Comparison of ENCODE assay signal across 11 mouse cellular contexts in the genomic region with DNA sequence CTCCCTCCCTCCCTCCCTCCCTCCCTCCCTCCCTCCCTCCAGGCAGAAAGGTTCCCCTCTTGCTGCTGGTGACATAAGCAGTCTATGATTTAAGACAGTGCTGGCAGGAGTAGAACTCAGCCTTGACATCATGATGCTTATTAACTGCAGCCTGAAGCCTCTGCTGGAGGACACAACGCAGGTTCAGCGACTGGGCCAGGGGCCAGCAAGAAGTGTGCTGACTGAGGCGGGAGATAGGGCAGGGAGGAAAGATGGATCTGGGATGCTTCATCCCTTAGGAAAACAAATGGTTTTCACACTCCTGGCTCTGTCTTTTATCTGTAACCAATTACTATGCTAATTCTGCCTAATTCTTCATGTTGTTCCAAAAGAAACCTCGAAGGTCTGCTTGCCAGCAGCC.
DNase-seq lines count a peak whose midpoint lies in the region; ATAC-seq lines count a peak whose summit lies in the region.
"Had no signal": no experiment of that assay in that cellular context is flagged by ENCODE, and none has a peak within 500 bp of the region (broad histone marks: within the 10 kb centered on the region; RNA-seq: fewer than 3 reads in every experiment).

No protein-coding gene starts in this region.

- peak; percentile 27 to 50 for DNase-seq in cerebellum, postnatal 14 days
- DNase-seq in cerebellum, adult 9-11 months: no peak
- no peak for DNase-seq in kidney, adult 18-20 months
- DNase-seq in adrenal gland, adult 8-10 months: peak; percentile 66
- no peak for DNase-seq in gastrocnemius, adult 8-10 months (ENCODE audit: low spot score in 2 of 2)
- DNase-seq in thymus, adult 18-20 months: no peak
- DNase-seq: cerebellum, adult 8-10 months; thymus, postnatal 25 days had no signal

- H3K36me3 ChIP-seq in kidney, embryonic 14.5 days (ENCODE audit: control insufficient read depth, insufficient read depth, low read length): no peaks in the 10 kb centered on the region
- no peaks in the 10 kb centered on the region for H3K36me3 ChIP-seq in midbrain, embryonic 15.5 days (replicated peaks)
- H3K36me3 ChIP-seq: embryonic facial prominence, embryonic 15.5 days had no signal

- no peak overlapping the region for H3K27ac ChIP-seq in kidney, embryonic 14.5 days (ENCODE audit: low read depth, low read length)
- no peak overlapping the region for H3K27ac ChIP-seq in midbrain, embryonic 15.5 days
- H3K27ac ChIP-seq: embryonic facial prominence, embryonic 15.5 days had no signal

- no peaks in the 10 kb centered on the region for H3K4me1 ChIP-seq in kidney, embryonic 14.5 days (ENCODE audit: control insufficient read depth, insufficient read depth, low read length)
- peaks cover 4% of the 10 kb centered on the region for H3K4me1 ChIP-seq in midbrain, embryonic 15.5 days

- no peak overlapping the region for H3K9ac ChIP-seq in kidney, embryonic 14.5 days (ENCODE audit: low read depth, low read length)
- H3K9ac ChIP-seq in midbrain, embryonic 15.5 days: no peak overlapping the region
- H3K9ac ChIP-seq: embryonic facial prominence, embryonic 15.5 days had no signal

- no peak overlapping the region for H3K4me3 ChIP-seq in kidney, embryonic 14.5 days (ENCODE audit: low read length)
- H3K4me3 ChIP-seq in midbrain, embryonic 15.5 days: no peak overlapping the region
- H3K4me3 ChIP-seq: embryonic facial prominence, embryonic 15.5 days had no signal

- no peak overlapping the region for H3K4me2 ChIP-seq in kidney, embryonic 14.5 days (replicated peaks; ENCODE audit: low read depth, low read length)
- no peak overlapping the region for H3K4me2 ChIP-seq in midbrain, embryonic 15.5 days
- H3K4me2 ChIP-seq: embryonic facial prominence, embryonic 15.5 days had no signal

- ATAC-seq in kidney, embryonic 14.5 days (ENCODE audit: low FRiP score, low TSS enrichment): 0 out of 2 replicates have a peak, but pooled peaks have one; percentile 24
- ATAC-seq in midbrain, embryonic 15.5 days (replicated peaks): peak; percentile 69

- H3K27me3 ChIP-seq in kidney, embryonic 14.5 days (ENCODE audit: control insufficient read depth, insufficient read depth, low read length): no peaks in the 10 kb centered on the region
- no peaks in the 10 kb centered on the region for H3K27me3 ChIP-seq in midbrain, embryonic 15.5 days (replicated peaks)

- WGBS in kidney, embryonic 14.5 days: 25% methylated on average over 4 of the region's 4 CpGs
- WGBS in midbrain, embryonic 15.5 days: 29% methylated on average over 4 of the region's 4 CpGs

- no peaks in the 10 kb centered on the region for H3K9me3 ChIP-seq in kidney, embryonic 14.5 days (ENCODE audit: control insufficient read depth, low read length)
- no peaks in the 10 kb centered on the region for H3K9me3 ChIP-seq in midbrain, embryonic 15.5 days
- H3K9me3 ChIP-seq: embryonic facial prominence, embryonic 15.5 days had no signal

Comparison
In these comparisons a context has a peak if more than half of its experiments do, and no peak if none do; other contexts are left out.
1. DNase-seq: peak in cerebellum, postnatal 14 days (2 of 2) and adrenal gland, adult 8-10 months (single experiment); none in cerebellum, adult 9-11 months (single experiment), kidney, adult 18-20 months (single experiment), gastrocnemius, adult 8-10 months (0 of 2) and thymus, adult 18-20 months (0 of 2).